Mouse (Mus musculus) forebrain, embryonic 10.5 days (tissue): Measurements from ENCODE around the gene Ufl1. TPM values are rescaled to one million over a fixed set of nuclear protein-coding genes. Genes with fewer than 3 reads are reported as not detected.
"Not testable (repeated sequence)": the region's sequence is repeated elsewhere in the genome, so short reads cannot be mapped to it uniquely, and the experiment has no call there.

ENCODE experiments used
- DNase-seq: peaks from one replicate; pipeline ENCODE4 v3.0.0-alpha.2; 2017; ENCODE audit warnings: low spot score; ENCODE audit errors: extremely low spot score
- H3K27ac ChIP-seq: fragments of 300-500 bp; sonication (generic); 2 replicates; pipeline ENCODE4 v1.5.1; 2016; ENCODE audit warnings: mild to moderate bottlenecking
- H3K27me3 ChIP-seq: fragments of 300-500 bp; sonication (generic); 2 replicates; pipeline ENCODE4 v1.6.1; 2016; ENCODE audit warnings: mild to moderate bottlenecking; ENCODE audit not compliant: poor library complexity, severe bottlenecking
- H3K36me3 ChIP-seq: fragments of 300-500 bp; sonication (generic); replicated peaks from 2 replicates; pipeline ENCODE4 v1.6.1; 2016; ENCODE audit warnings: mild to moderate bottlenecking, moderate library complexity
- H3K4me1 ChIP-seq: fragments of 300-500 bp; sonication (generic); 2 replicates; pipeline ENCODE4 v1.6.1; 2016
- H3K4me3 ChIP-seq: fragments of 300-500 bp; sonication (generic); 2 replicates; pipeline ENCODE4 v1.5.1; 2016; ENCODE audit warnings: mild to moderate bottlenecking, moderate library complexity
- H3K9me3 ChIP-seq: fragments of 300-500 bp; sonication (generic); 2 replicates; pipeline ENCODE4 v1.6.1; 2016; ENCODE audit warnings: mild to moderate bottlenecking, moderate library complexity
- WGBS: fragments of 180-500 bp; shearing (Covaris S2); methylation state at CpG from one replicate; pipeline ENCODE4 v1.1.7; 2016; 5-methylcytosine and 5-hydroxymethylcytosine counted together
- polyA plus RNA-seq: library from polyadenylated mRNA; unstranded; fragments of >200 nt; fragmentation: Nextera tagmentation; extraction: Ambion mirVana; gene quantifications from 2 replicates; pipeline ENCODE4 v1.2.1, GENCODE M21; 2016

The Ufl1 gene
- polyA plus RNA-seq: 38.4 and 40.2 TPM in 2 replicates

GRCm38 (mm10) chr4:25281671-25282038, at the start of gene Ufl1:
Gene Ufl1 (minus strand): TSS chr4:25281821.
- Histone ChIP-seq H3K27ac (peak within 1 kb of the TSS; percentile 99), H3K4me1 (peaks cover 10% of the 10 kb centered on the region), H3K27me3 (no peaks in the 10 kb centered on the region), H3K9me3 (no peaks in the 10 kb centered on the region), H3K36me3 (peaks cover 31% of the 10 kb centered on the region), H3K4me3 (peak within 1 kb of the TSS; percentile 87)
- peak; percentile 95 for DNase-seq
- under 1% methylated on average over 30 of the region's 30 CpGs for WGBS

GRCm38 (mm10) chr4:25325684-25326220, 44.1 kb upstream of the Ufl1 start:
- 91% methylated on average over 3 of the region's 3 CpGs for WGBS
- DNase-seq: no peak
- no peaks in the 10 kb centered on the region for H3K27me3 ChIP-seq
- H3K27ac ChIP-seq: no peak overlapping the region
- no peaks in the 10 kb centered on the region for H3K4me1 ChIP-seq
- no peak overlapping the region for H3K4me3 ChIP-seq
- H3K9me3 ChIP-seq: no peaks in the 10 kb centered on the region
- no peaks in the 10 kb centered on the region for H3K36me3 ChIP-seq

DNA sequence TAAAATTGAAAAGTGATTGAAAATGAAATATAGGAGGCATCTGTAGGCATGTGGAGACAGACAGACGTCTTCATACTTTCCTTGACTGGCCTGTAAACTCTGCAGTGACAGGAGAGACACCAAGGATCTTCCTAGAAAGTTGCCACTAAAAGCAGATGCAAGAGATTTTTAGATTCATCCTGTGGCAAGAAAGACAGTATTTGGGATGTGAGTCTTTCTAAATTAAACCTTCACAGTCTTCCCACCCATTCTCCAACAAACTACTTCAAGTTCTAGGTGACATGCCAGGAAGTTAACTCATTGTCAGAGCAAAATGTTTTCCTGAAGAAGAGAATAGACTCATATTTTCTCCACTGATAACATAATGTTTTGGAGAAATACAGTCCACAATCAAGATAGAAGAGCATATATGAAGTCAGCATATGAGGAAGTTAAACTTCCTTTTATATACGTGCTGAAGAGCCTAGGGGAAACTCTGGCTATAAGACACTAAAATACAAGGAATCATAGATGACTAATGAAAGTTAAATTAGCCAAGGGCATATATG, 41.1 kb upstream of the Ufl1 start:
- H3K36me3 ChIP-seq: no peaks in the 10 kb centered on the region
- no peak overlapping the region for H3K27ac ChIP-seq
- WGBS: 80% methylated on average over 2 of the region's 2 CpGs
- H3K27me3 ChIP-seq: no peaks in the 10 kb centered on the region
- no peak overlapping the region for H3K4me3 ChIP-seq
- DNase-seq: no peak
- no peaks in the 10 kb centered on the region for H3K9me3 ChIP-seq
- no peaks in the 10 kb centered on the region for H3K4me1 ChIP-seq

DNA sequence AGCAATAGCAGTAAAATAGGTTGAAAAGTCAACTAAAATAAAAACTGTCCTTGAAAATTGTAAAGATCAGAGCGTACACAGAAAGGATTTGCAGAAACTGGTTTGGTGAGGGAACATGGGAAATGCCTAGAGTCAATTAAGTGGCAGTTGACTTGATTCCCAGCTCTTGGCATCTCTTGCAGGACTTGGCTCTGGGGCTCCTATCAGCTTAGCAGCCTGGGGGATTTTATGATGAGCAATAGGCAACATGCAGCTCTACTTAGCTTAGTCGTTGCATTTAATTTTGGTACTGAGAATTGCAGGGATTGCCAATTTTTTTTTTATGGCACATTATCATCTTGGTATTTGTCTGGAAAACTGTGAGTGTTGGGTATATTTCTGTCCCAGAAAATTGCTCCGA, 32.1 kb upstream of the Ufl1 start:
- Histone ChIP-seq H3K27me3 (no peaks in the 10 kb centered on the region), H3K36me3 (no peaks in the 10 kb centered on the region), H3K27ac (no peak overlapping the region), H3K9me3 (no peaks in the 10 kb centered on the region), H3K4me3 (no peak overlapping the region), H3K4me1 (no peaks in the 10 kb centered on the region)
- DNase-seq: no peak
- 83% methylated on average over 3 of the region's 3 CpGs for WGBS

DNA sequence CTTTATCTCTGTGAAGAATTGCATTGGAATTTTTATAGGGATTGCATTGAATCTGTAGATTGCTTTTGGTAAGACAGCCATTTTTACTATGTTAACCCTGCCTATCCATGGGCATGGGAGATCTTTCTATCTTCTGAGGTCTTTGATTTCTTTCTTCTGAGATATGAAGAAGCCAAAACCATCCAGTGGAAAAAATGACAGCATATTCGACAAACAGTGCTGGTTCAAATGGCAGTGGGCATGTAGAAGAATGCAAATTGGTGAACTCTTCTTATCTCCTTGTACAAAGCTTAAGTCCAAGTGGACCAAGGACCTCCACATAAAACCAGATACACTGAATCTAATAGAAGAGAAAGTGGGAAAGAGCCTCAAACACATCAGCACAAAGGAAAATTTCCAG, 3.4 kb upstream of the Ufl1 start:
- H3K9me3 ChIP-seq, H3K27me3 ChIP-seq, H3K36me3 ChIP-seq, H3K4me1 ChIP-seq, H3K4me3 ChIP-seq, H3K27ac ChIP-seq, DNase-seq: not testable (repeated sequence)
- 86% methylated on average over 1 of the region's 1 CpGs for WGBS

DNA sequence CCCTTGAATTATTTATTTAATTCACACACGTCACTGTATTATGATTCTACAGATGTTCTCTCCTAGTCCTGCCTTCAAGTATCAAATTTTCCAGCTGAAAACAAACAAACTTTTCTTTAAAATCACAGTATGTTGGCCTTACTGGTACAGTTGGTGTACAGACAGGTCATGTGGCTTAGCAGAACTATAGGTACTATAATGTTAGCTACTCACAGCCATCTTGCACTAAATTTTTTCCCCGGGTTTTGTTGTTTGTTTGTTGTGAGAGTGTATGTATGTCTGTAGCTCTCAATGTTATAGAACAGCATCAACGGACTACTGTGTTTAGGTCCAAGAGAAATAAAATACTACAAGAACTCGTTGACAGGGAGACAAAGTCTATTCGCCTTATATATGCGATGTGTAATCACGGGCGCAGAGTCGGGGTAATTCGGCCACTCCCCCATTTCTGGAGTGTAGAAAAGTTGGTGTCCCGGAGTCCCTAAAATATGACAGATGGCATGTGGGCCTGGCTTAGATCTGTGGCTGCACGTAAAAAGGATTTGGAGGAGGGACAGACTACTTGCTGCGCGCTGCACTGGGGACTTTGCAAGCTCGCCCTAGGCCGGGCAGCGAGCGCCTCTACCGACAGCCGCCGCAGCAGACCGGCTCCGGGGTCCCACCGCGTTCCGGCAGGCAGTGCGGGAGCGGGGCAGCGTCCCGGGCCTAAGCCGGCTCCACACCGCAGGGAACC, 517 bp downstream of the Ufl1 start:
- H3K9me3 ChIP-seq: no peaks in the 10 kb centered on the region
- no peak for DNase-seq
- H3K27me3 ChIP-seq: no peaks in the 10 kb centered on the region
- peak overlapping the region; percentile 87 for H3K4me3 ChIP-seq
- 3% methylated on average over 32 of the region's 32 CpGs for WGBS
- H3K36me3 ChIP-seq: peaks cover 37% of the 10 kb centered on the region
- H3K27ac ChIP-seq: peak overlapping the region; percentile 99
- H3K4me1 ChIP-seq: peaks cover 10% of the 10 kb centered on the region

GRCm38 (mm10) chr4:25272861-25273627, 8.6 kb downstream of the Ufl1 start:
- no peaks in the 10 kb centered on the region for H3K27me3 ChIP-seq
- H3K27ac ChIP-seq: no peak overlapping the region
- no peak for DNase-seq
- peaks cover 99% of the 10 kb centered on the region for H3K36me3 ChIP-seq
- 92% methylated on average over 7 of the region's 7 CpGs for WGBS
- no peaks in the 10 kb centered on the region for H3K9me3 ChIP-seq
- H3K4me3 ChIP-seq: no peak overlapping the region
- H3K4me1 ChIP-seq: no peaks in the 10 kb centered on the region

- Histone ChIP-seq H3K27ac (no peak overlapping the region), H3K9me3 (no peaks in the 10 kb centered on the region), H3K36me3 (peaks cover 99% of the 10 kb centered on the region), H3K4me3 (no peak overlapping the region), H3K4me1 (no peaks in the 10 kb centered on the region), H3K27me3 (no peaks in the 10 kb centered on the region)
- WGBS: 83% methylated on average over 1 of the region's 1 CpGs
- DNase-seq: no peak
These were observed 9.7 kb downstream of the Ufl1 start for GRCm38 (mm10) chr4:25271926-25272325.

- Histone ChIP-seq H3K4me1 (no peaks in the 10 kb centered on the region), H3K4me3 (no peak overlapping the region), H3K36me3 (peaks cover 100% of the 10 kb centered on the region), H3K9me3 (no peaks in the 10 kb centered on the region; the same call in 1 of the 2 replicates), H3K27ac (no peak overlapping the region), H3K27me3 (no peaks in the 10 kb centered on the region)
- DNase-seq: no peak
- 94% methylated on average over 3 of the region's 3 CpGs for WGBS
These were observed 14.5 kb downstream of the Ufl1 start for GRCm38 (mm10) chr4:25267144-25267543.

GRCm38 (mm10) chr4:25257822-25258398, 23.7 kb downstream of the Ufl1 start:
- WGBS: 93% methylated on average over 7 of the region's 7 CpGs
- H3K36me3 ChIP-seq: peaks cover 92% of the 10 kb centered on the region

GRCm38 (mm10) chr4:25242776-25243175, 38.8 kb downstream of the Ufl1 start, which contains the start of gene Fhl5:
Gene Fhl5 (minus strand): TSS chr4:25242876.
- no peaks in the 10 kb centered on the region for H3K9me3 ChIP-seq
- no peaks in the 10 kb centered on the region for H3K4me1 ChIP-seq
- 0 out of 2 replicates have a peak, but pooled peaks cover under 1% of the 10 kb centered on the region for H3K36me3 ChIP-seq
- no peak for DNase-seq
- WGBS: 93% methylated on average over 3 of the region's 3 CpGs
- no peak within 1 kb of the TSS for H3K27ac ChIP-seq
- H3K4me3 ChIP-seq: no peak within 1 kb of the TSS
- no peaks in the 10 kb centered on the region for H3K27me3 ChIP-seq

More at GRCm38 (mm10) chr4:25257822-25258398, 23.7 kb downstream of the Ufl1 start:
- Histone ChIP-seq H3K27me3 (no peaks in the 10 kb centered on the region), H3K9me3 (no peaks in the 10 kb centered on the region), H3K4me1 (no peaks in the 10 kb centered on the region), H3K4me3 (no peak overlapping the region), H3K27ac (no peak overlapping the region)
- no peak for DNase-seq

DNA sequence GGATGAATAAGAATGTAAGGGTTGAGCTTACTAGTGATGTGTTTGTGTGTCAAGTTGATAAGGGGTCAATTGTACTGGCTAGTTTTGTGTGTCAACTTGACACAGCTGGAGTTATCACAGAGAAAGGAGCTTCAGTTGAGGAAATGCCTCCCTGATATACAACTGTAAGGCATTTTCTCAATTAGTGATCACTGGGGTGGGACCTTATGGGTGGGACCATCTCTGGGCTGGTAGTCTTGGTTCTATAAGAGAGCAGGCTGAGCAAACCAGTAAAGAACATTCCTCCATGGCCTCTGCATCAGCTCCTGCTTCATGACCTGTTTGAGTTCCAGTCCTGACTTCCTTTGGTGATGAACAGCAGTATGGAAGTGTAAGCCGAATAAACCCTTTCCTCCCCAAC, 46.0 kb downstream of the Ufl1 start:
- not testable (repeated sequence) for H3K9me3 ChIP-seq, DNase-seq, H3K36me3 ChIP-seq, H3K4me1 ChIP-seq, H3K4me3 ChIP-seq, H3K27ac ChIP-seq, H3K27me3 ChIP-seq
- WGBS: 100% methylated on average over 1 of the region's 1 CpGs
